Comparison of ENCODE assay signal across 8 mouse cellular contexts in the genomic region with DNA sequence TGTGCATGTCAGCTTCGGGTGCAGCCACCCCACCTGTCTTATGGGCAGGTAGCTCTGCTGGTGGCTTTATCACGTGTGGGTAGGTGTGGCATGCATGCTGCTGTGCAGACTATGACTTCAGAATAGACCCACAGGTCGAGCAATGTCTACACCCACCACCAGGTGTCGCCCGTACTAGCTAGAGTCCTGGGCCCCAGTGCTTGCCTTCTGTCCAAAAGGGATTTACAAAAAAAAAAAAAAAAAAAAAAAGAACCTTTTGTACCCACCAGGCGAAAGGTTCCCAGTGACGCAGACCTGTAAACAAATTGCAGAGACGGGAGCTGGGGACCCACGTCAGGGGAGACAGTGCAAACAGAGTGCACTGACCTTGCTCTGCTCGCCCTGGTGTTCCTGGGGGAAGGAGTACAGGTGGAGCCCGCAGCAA. TPM values are rescaled to one million over a fixed set of nuclear protein-coding genes. Genes with fewer than 3 reads are reported as not detected.
A peak's percentile ranks its signal among the peaks of the same experiment; 100 is the strongest.
DNase-seq lines count a peak whose midpoint lies in the region; ATAC-seq and TF ChIP-seq lines count a peak whose summit lies in the region.

No protein-coding gene starts in this region.

- peaks cover 52% of the 10 kb centered on the region for H3K4me1 ChIP-seq in E14TG2a.4 (replicated peaks; ENCODE audit: low read depth, low read length)
- H3K4me1 ChIP-seq in forebrain, embryonic 12.5 days = peaks cover 3% of the 10 kb centered on the region
- H3K4me1 ChIP-seq in olfactory bulb, adult 2 months (ENCODE audit: control insufficient read depth, insufficient read depth, low read length) = peaks cover 2% of the 10 kb centered on the region

- TF ChIP-seq POLR2A in olfactory bulb, adult 2 months (IDR thresholded peaks at IDR 0.05; ENCODE audit: insufficient read depth, low read depth, low read length) = no peak

- no peaks in the 10 kb centered on the region for H3K27me3 ChIP-seq in E14TG2a.4 (ENCODE audit: insufficient read depth, low read length)
- H3K27me3 ChIP-seq in forebrain, embryonic 12.5 days = no peaks in the 10 kb centered on the region; the same call in 1 of the 2 replicates

- ATAC-seq in forebrain, embryonic 12.5 days (ENCODE audit: low FRiP score) = peak; percentile 72

- H3K27ac ChIP-seq in forebrain, embryonic 12.5 days = no peak overlapping the region
- no peak overlapping the region for H3K27ac ChIP-seq in layer of hippocampus, adult 2 months
- no peak overlapping the region for H3K27ac ChIP-seq in olfactory bulb, adult 2 months (ENCODE audit: insufficient read depth, low read depth, low read length)

- peak; percentile 52 for TF ChIP-seq CTCF in E14TG2a.4 (conservative IDR thresholded peaks at IDR 0.05; ENCODE audit: low read length)
- peak; percentile 89 for TF ChIP-seq CTCF in layer of hippocampus, adult 2 months (conservative IDR thresholded peaks at IDR 0.05)
- peak; percentile 35; the same call in 1 of the 2 replicates for TF ChIP-seq CTCF in olfactory bulb, adult 2 months (IDR thresholded peaks at IDR 0.05; ENCODE audit: insufficient read depth, low read depth, low read length)

- peaks cover 15% of the 10 kb centered on the region for H3K36me3 ChIP-seq in E14TG2a.4 (ENCODE audit: insufficient read depth, low read length)
- H3K36me3 ChIP-seq in forebrain, embryonic 12.5 days (replicated peaks) = no peaks in the 10 kb centered on the region

- DNase-seq in c-Kit-positive CD71-negative TER-119-negative erythroid progenitor cells, embryonic 14.5 days (ENCODE audit: low read depth) = peak; percentile 25
- peak; percentile 89 for DNase-seq in heart, postnatal 4 days
- DNase-seq in layer of hippocampus, adult 2 months (ENCODE audit: low spot score in 2 of 2) = peak; percentile 61 to 88
- peak; percentile 79 to 89 for DNase-seq in lung, adult 18-20 months
- DNase-seq in thymus, postnatal 0 days (ENCODE audit: low spot score) = peak; percentile 58

- H3K4me3 ChIP-seq in E14TG2a.4 (replicated peaks; ENCODE audit: low read length) = peak overlapping the region; percentile 46
- no peak overlapping the region for H3K4me3 ChIP-seq in forebrain, embryonic 12.5 days (replicated peaks)
- no peak overlapping the region for H3K4me3 ChIP-seq in layer of hippocampus, adult 2 months
- H3K4me3 ChIP-seq in olfactory bulb, adult 2 months (ENCODE audit: insufficient read depth, low read depth, low read length) = no peak overlapping the region

- no peaks in the 10 kb centered on the region for H3K9me3 ChIP-seq in E14TG2a.4 (ENCODE audit: low read length)
- no peaks in the 10 kb centered on the region for H3K9me3 ChIP-seq in forebrain, embryonic 12.5 days

- 13% methylated on average over 11 of the region's 11 CpGs for WGBS in forebrain, embryonic 12.5 days
- 18% methylated on average over 11 of the region's 11 CpGs for WGBS in olfactory bulb, adult 2 months

- H3K4me2 ChIP-seq in forebrain, embryonic 12.5 days = 0 out of 2 replicates have a peak overlapping the region, but pooled peaks have one; percentile 17

- no peak overlapping the region for H3K9ac ChIP-seq in forebrain, embryonic 12.5 days

RNA-seq across cellular contexts. Expression of gene Cfap100, which starts 6.6 kb away (rescaled TPM):
- 1.9 and 2.6 TPM in 2 replicates for polyA plus RNA-seq in forebrain, embryonic 12.5 days (2016; fragmentation: Nextera tagmentation; extraction: Ambion mirVana)
- total RNA-seq in heart, postnatal 4 days (2021) = not detected
- total RNA-seq in layer of hippocampus, adult 2 months (2021) = 10 to 100 TPM; 16.3 to 18.7 TPM
- not detected in 2 replicates for polyA plus RNA-seq in olfactory bulb, adult 2 months (2012; ENCODE audit: insufficient read depth, insufficient read length, low replicate concordance, missing spikeins)
- 0.27 and 0.62 TPM in 2 replicates for polyA plus RNA-seq in thymus, postnatal 0 days (2015; fragmentation: Nextera tagmentation; extraction: Ambion mirVana)

RNA-seq across cellular contexts. Expression of gene Klf15, which starts 27.2 kb away (rescaled TPM):
- polyA plus RNA-seq in forebrain, embryonic 12.5 days (2016; fragmentation: Nextera tagmentation; extraction: Ambion mirVana) = 3.8 and 4.3 TPM in 2 replicates
- total RNA-seq in heart, postnatal 4 days (2021) = 10 to 100 TPM in 1 of 2 experiments, 1 to 10 TPM in 1; 9.7 to 11.6 TPM
- 10 to 100 TPM; 29.9 to 33.8 TPM for total RNA-seq in layer of hippocampus, adult 2 months (2021)
- polyA plus RNA-seq in olfactory bulb, adult 2 months (2012; ENCODE audit: insufficient read depth, insufficient read length, low replicate concordance, missing spikeins) = not detected in 2 replicates
- 10.9 and 13.7 TPM in 2 replicates for polyA plus RNA-seq in thymus, postnatal 0 days (2015; fragmentation: Nextera tagmentation; extraction: Ambion mirVana)

RNA-seq across cellular contexts. Expression of gene Aldh1l1, which starts 51.0 kb away (rescaled TPM):
- 2.0 TPM in 2 replicates for polyA plus RNA-seq in forebrain, embryonic 12.5 days (2016; fragmentation: Nextera tagmentation; extraction: Ambion mirVana)
- 1 to 10 TPM in 1 of 2 experiments, under 1 TPM in 1; 0.61 to 1.2 TPM for total RNA-seq in heart, postnatal 4 days (2021)
- total RNA-seq in layer of hippocampus, adult 2 months (2021) = 10 to 100 TPM; 39.3 to 45.2 TPM
- polyA plus RNA-seq in olfactory bulb, adult 2 months (2012; ENCODE audit: insufficient read depth, insufficient read length, low replicate concordance, missing spikeins) = not detected in 2 replicates
- 17.1 and 21.6 TPM in 2 replicates for polyA plus RNA-seq in thymus, postnatal 0 days (2015; fragmentation: Nextera tagmentation; extraction: Ambion mirVana)

Comparison
In these comparisons a context has a peak if more than half of its experiments do, and no peak if none do; other contexts are left out.
1. CTCF ChIP-seq: peak in every context shown above with its lines; median percentile 89 in layer of hippocampus, adult 2 months; 52 in E14TG2a.4; 35 in olfactory bulb, adult 2 months.
2. DNase-seq: peak in every context shown above with its lines; median percentile 89 in heart, postnatal 4 days; 84 in lung, adult 18-20 months; 74 in layer of hippocampus, adult 2 months; 58 in thymus, postnatal 0 days; 25 in c-Kit-positive CD71-negative TER-119-negative erythroid progenitor cells, embryonic 14.5 days.